Mouse (Mus musculus): ENCODE data around the gene Spats2l.

GRCm38 (mm10) chr1:57776671-57777281 lies 2.8 kb downstream of the Spats2l start:
- TF ChIP-seq CTCF (IDR thresholded peaks at IDR 0.05; ENCODE audit: insufficient read depth, low read length) = no peak
- no peak for TF ChIP-seq POLR2A (IDR thresholded peaks at IDR 0.05; ENCODE audit: borderline replicate concordance, extremely low read depth, low read depth, low read length)

Measured in lung, adult 2 months (tissue).